Mouse (Mus musculus) embryonic facial prominence, embryonic 15.5 days (tissue): ENCODE data around the gene Grap2. TPM values are rescaled to one million over a fixed set of nuclear protein-coding genes. Genes with fewer than 3 reads are reported as not detected.

Experiments used
- ATAC-seq: fragments of 200-750 bp; cut with Nextera tagmentation; 2 replicates; pipeline ENCODE4 v1.8.0; 2017; ENCODE audit warnings: low read depth, moderate TSS enrichment; ENCODE audit not compliant: insufficient number of reproducible peaks, low FRiP score, low TSS enrichment
- H3K27ac ChIP-seq: fragments of 300-500 bp; sonication (generic); replicated peaks from 2 replicates; pipeline ENCODE4 v1.5.1; 2015; ENCODE audit warnings: mild to moderate bottlenecking, inconsistent platforms
- H3K27me3 ChIP-seq: fragments of 300-500 bp; sonication (generic); 2 replicates; pipeline ENCODE4 v1.6.1; 2015; ENCODE audit warnings: inconsistent platforms
- H3K36me3 ChIP-seq: fragments of 300-500 bp; sonication (generic); 2 replicates; pipeline ENCODE4 v1.6.1; 2015; ENCODE audit warnings: mild to moderate bottlenecking, inconsistent platforms
- H3K4me1 ChIP-seq: fragments of 300-500 bp; sonication (generic); 2 replicates; pipeline ENCODE4 v1.6.1; 2015; ENCODE audit warnings: inconsistent platforms
- H3K4me2 ChIP-seq: fragments of 300-500 bp; sonication (generic); replicated peaks from 2 replicates; pipeline ENCODE4 v1.6.1; 2015; ENCODE audit warnings: mild to moderate bottlenecking, inconsistent platforms
- H3K4me3 ChIP-seq: fragments of 300-500 bp; sonication (generic); replicated peaks from 2 replicates; pipeline ENCODE4 v1.5.1; 2015; ENCODE audit warnings: mild to moderate bottlenecking, inconsistent platforms
- H3K9ac ChIP-seq: fragments of 300-500 bp; sonication (generic); 2 replicates; pipeline ENCODE4 v1.6.1; 2015; ENCODE audit warnings: inconsistent platforms
- H3K9me3 ChIP-seq: fragments of 300-500 bp; sonication (generic); replicated peaks from 2 replicates; pipeline ENCODE4 v1.6.1; 2016; ENCODE audit warnings: inconsistent platforms
- WGBS: fragments of 180-500 bp; shearing (Covaris S2); methylation state at CpG from one replicate; pipeline ENCODE4 v1.1.7; 2015; 5-methylcytosine and 5-hydroxymethylcytosine counted together
- polyA plus RNA-seq: library from polyadenylated mRNA; unstranded; fragments of >200 nt; fragmentation: Nextera tagmentation; extraction: Ambion mirVana; gene quantifications from 2 replicates; pipeline ENCODE4 v1.2.1, GENCODE M21; 2015

The Grap2 gene
- polyA plus RNA-seq, 1 experiment from 2014 or later: 0.87 TPM

GRCm38 (mm10) chr15:80554860-80555822 lies 17.3 kb upstream of the Grap2 start:
- no peaks in the 10 kb centered on the region for H3K36me3 ChIP-seq
- no peaks in the 10 kb centered on the region for H3K27me3 ChIP-seq
- WGBS: 95% methylated on average over 6 of the region's 6 CpGs
- no peak overlapping the region for H3K27ac ChIP-seq
- no peak overlapping the region for H3K4me2 ChIP-seq
- H3K4me1 ChIP-seq: no peaks in the 10 kb centered on the region
- no peak overlapping the region for H3K4me3 ChIP-seq
- H3K9ac ChIP-seq: no peak overlapping the region
- ATAC-seq: no peak
- no peaks in the 10 kb centered on the region for H3K9me3 ChIP-seq

- Histone ChIP-seq H3K9ac (no peak overlapping the region), H3K27me3 (no peaks in the 10 kb centered on the region), H3K9me3 (no peaks in the 10 kb centered on the region), H3K4me1 (no peaks in the 10 kb centered on the region), H3K4me2 (no peak overlapping the region), H3K27ac (no peak overlapping the region), H3K36me3 (no peaks in the 10 kb centered on the region), H3K4me3 (no peak overlapping the region)
- WGBS: 62% methylated on average over 2 of the region's 2 CpGs
- ATAC-seq: no peak
Observed at GRCm38 (mm10) chr15:80556021-80556420, 16.4 kb upstream of the Grap2 start.

DNA sequence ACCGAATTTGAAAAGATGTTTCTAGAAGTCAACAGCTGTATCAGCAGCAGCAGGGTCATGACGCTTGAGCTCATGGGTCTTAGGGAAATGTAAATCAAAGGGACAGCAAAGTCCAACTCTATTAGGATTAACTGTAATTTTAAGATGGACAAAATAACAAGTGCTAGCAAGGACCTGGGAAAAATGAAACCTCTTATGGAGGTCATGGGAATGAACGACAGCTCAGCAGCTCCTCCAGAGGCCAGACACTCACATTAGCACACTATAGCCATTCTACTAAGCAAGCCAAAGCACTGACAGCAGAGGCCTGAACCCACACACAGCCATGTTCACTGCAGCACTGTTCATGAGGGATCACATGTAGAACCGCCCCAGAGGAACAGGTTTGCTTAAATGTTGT lies 14.6 kb upstream of the Grap2 start:
- 58% methylated on average over 4 of the region's 4 CpGs for WGBS
- Histone ChIP-seq H3K9ac (no peak overlapping the region), H3K4me3 (no peak overlapping the region), H3K4me1 (no peaks in the 10 kb centered on the region), H3K27me3 (no peaks in the 10 kb centered on the region), H3K27ac (no peak overlapping the region), H3K36me3 (no peaks in the 10 kb centered on the region), H3K4me2 (no peak overlapping the region), H3K9me3 (no peaks in the 10 kb centered on the region)
- no peak for ATAC-seq

DNA sequence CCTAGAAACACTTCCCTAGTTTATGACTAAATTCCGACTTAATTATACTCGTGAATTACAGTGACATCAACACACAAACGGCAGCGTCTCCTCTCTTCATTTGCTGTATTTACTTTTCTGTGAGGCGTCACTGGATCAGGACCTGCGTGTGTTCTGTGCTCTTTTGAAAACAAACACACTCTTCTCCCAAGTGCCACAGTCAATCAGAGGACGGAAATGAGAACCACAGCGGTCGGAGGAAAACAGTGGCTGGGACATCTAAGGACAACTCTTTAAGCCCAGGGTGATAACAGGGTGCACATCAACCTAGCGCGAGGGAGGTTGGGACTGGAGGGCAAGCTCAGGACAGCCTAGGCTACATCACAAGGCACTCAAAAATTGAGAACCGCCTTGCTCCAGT lies 12.9 kb upstream of the Grap2 start:
- WGBS: 62% methylated on average over 12 of the region's 12 CpGs
- Histone ChIP-seq H3K4me2 (no peak overlapping the region), H3K27ac (no peak overlapping the region), H3K36me3 (no peaks in the 10 kb centered on the region), H3K4me1 (no peaks in the 10 kb centered on the region), H3K4me3 (no peak overlapping the region), H3K9ac (no peak overlapping the region), H3K27me3 (no peaks in the 10 kb centered on the region), H3K9me3 (no peaks in the 10 kb centered on the region)
- no peak for ATAC-seq

GRCm38 (mm10) chr15:80559978-80560377 lies 12.4 kb upstream of the Grap2 start:
- Histone ChIP-seq H3K27me3 (no peaks in the 10 kb centered on the region), H3K27ac (no peak overlapping the region), H3K4me2 (no peak overlapping the region), H3K36me3 (no peaks in the 10 kb centered on the region), H3K4me3 (no peak overlapping the region), H3K9ac (no peak overlapping the region), H3K9me3 (no peaks in the 10 kb centered on the region), H3K4me1 (no peaks in the 10 kb centered on the region)
- no peak for ATAC-seq
- 51% methylated on average over 14 of the region's 14 CpGs for whole genome bisulfite sequencing

DNA sequence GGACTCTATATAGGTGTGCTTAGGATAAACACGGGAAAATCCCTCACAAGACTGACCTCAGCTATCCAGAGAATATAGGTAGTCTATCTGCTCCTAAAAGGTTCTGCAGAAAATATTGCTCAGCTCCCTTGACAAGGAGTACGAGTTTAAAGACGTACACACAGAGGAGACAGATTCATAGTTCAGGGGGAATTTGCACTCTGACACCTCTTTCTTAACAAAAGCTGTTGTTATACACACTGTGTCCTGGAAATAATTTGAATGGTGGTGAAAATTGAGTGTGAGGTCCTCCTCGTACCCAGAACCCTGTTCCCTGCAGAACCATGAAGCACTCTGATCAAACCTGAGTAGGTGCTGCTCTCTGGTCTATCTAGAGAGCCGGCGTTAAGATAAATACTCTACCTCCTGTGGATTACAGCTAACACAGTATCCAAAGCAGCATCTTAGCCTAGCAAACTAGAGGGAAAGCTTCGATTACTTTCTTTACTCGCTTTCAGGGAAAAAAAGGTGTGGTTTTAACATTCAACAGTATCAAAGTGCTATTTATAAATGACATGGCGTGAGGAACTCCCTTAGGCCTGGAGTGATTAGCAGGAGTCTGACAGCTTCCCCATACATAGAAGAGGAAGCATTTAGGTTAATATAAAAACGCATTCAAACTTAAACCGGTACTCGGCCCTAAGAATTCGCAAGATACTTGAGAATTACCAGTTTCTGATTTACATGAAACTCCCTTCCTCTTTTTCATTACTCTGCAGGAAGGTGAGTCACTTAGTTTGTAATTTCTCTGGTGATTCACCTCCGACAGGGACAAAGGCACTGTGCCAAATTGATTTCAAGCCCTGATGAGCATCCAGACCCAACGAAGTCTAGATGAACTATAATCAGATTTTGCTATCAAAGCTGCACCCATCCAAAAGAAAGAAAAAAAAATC lies 11.5 kb upstream of the Grap2 start:
- H3K4me2 ChIP-seq: no peak overlapping the region
- no peak overlapping the region for H3K9ac ChIP-seq
- no peaks in the 10 kb centered on the region for H3K9me3 ChIP-seq
- H3K36me3 ChIP-seq: no peaks in the 10 kb centered on the region
- no peaks in the 10 kb centered on the region for H3K27me3 ChIP-seq
- no peak for ATAC-seq
- WGBS: 53% methylated on average over 15 of the region's 15 CpGs
- no peaks in the 10 kb centered on the region for H3K4me1 ChIP-seq
- no peak overlapping the region for H3K27ac ChIP-seq
- H3K4me3 ChIP-seq: no peak overlapping the region

DNA sequence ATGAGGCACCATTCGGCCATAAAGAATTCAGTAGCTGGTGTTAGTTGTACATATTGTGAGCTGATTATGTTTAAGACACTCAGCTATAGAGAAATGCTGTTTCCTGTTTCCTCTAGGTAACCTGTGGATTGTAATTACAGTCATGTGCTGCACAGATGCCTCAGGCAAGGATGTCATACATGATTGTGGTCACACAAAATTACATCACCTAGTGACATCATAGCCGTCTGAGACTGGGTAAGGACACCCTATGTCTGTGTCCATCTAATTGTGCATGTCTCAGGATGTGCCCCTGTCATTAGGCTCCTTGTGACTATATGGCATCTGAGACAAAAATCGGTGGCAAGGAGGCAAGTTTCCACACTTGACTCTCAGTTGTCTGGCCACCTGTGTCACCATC lies 9.9 kb upstream of the Grap2 start:
- no peaks in the 10 kb centered on the region for H3K36me3 ChIP-seq
- no peak overlapping the region for H3K4me3 ChIP-seq
- H3K27ac ChIP-seq: no peak overlapping the region
- ATAC-seq: no peak
- no peak overlapping the region for H3K9ac ChIP-seq
- no peaks in the 10 kb centered on the region for H3K27me3 ChIP-seq
- H3K4me2 ChIP-seq: no peak overlapping the region
- H3K4me1 ChIP-seq: peaks cover 3% of the 10 kb centered on the region; the same call in 1 of the 2 replicates
- no peaks in the 10 kb centered on the region for H3K9me3 ChIP-seq
- WGBS: 59% methylated on average over 3 of the region's 3 CpGs

DNA sequence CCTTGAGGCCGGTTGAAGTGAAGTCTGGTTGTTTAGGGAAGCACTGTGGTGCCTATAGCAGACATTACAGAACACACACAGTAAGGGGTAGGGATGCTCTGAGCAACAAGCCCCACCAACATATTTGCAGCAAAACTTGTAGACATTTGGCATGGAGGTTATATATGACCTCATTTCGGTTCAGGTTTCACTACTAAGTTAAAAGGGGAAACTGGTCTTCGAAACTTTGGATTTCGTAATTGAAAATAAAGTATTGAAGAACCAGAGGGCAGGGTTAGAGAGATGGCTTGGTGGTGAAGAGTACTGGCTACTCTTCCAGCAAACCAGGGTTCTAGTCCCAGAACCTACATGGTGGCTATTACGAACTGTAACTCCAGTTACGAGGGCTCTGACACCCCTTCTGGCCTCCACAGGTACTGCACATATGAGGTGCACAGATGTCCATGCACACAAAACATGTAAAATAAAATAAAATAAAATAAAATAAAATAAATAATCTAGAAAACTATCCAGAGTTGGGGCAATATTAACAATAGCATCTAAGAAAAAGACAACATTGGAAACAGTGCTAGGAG lies 8.7 kb upstream of the Grap2 start:
- no peak overlapping the region for H3K4me3 ChIP-seq
- no peak overlapping the region for H3K27ac ChIP-seq
- no peak overlapping the region for H3K4me2 ChIP-seq
- H3K27me3 ChIP-seq: no peaks in the 10 kb centered on the region
- no peaks in the 10 kb centered on the region for H3K9me3 ChIP-seq
- no peak for ATAC-seq
- H3K36me3 ChIP-seq: no peaks in the 10 kb centered on the region
- WGBS: 80% methylated on average over 6 of the region's 6 CpGs
- no peak overlapping the region for H3K9ac ChIP-seq
- H3K4me1 ChIP-seq: peaks cover 5% of the 10 kb centered on the region; the same call in 1 of the 2 replicates

- H3K4me3 ChIP-seq: no peak within 1 kb of the TSS
- WGBS: 84% methylated on average over 19 of the region's 19 CpGs
- peaks cover 5% of the 10 kb centered on the region; the same call in 1 of the 2 replicates for H3K4me1 ChIP-seq
- H3K27ac ChIP-seq: no peak within 1 kb of the TSS
- no peak within 1 kb of the TSS for H3K4me2 ChIP-seq
- no peaks in the 10 kb centered on the region for H3K9me3 ChIP-seq
- H3K9ac ChIP-seq: no peak within 1 kb of the TSS
- no peaks in the 10 kb centered on the region for H3K27me3 ChIP-seq
- H3K36me3 ChIP-seq: no peaks in the 10 kb centered on the region
- ATAC-seq: no peak
Observed at GRCm38 (mm10) chr15:80565106-80565665, 7.2 kb upstream of the Grap2 start, which contains the start of gene Enthd1. TSS of gene Enthd1 (minus strand) at chr15:80565156.

GRCm38 (mm10) chr15:80566696-80567095 lies 5.7 kb upstream of the Grap2 start:
- Histone ChIP-seq H3K4me2 (no peak overlapping the region), H3K4me3 (no peak overlapping the region), H3K36me3 (no peaks in the 10 kb centered on the region), H3K9ac (no peak overlapping the region), H3K27me3 (no peaks in the 10 kb centered on the region), H3K9me3 (no peaks in the 10 kb centered on the region), H3K4me1 (peaks cover 5% of the 10 kb centered on the region; the same call in 1 of the 2 replicates), H3K27ac (no peak overlapping the region)
- 90% methylated on average over 6 of the region's 6 CpGs for WGBS
- ATAC-seq: no peak
